Comparison of ENCODE assay signal across 18 mouse cellular contexts in the genomic region with DNA sequence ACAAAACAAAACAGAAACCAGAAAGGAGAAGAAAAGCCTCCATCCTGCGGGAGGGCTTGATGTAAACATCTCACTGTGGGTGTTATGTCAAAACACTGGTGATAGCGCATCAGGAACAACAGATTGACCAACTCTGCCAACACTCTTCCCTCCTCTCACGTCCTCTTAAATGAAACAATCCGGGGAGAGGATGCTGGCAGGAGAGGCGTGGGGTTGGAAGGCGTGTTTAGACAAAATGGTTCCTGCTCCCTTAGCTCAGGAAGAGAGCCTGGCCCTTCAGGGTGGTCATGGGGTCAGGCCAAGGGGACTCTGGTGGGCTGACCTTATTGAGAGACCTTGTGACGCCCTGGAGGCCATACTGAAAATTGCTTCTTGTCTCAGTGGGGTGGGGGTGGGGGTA.
DNase-seq lines count a peak whose midpoint lies in the region; ATAC-seq and TF ChIP-seq lines count a peak whose summit lies in the region.
"Had no signal": no experiment of that assay in that cellular context is flagged by ENCODE, and none has a peak within 500 bp of the region (broad histone marks: within the 10 kb centered on the region; RNA-seq: fewer than 3 reads in every experiment).

No protein-coding gene starts in this region.

- H3K4me1 ChIP-seq in cortical plate, adult 2 months (ENCODE audit: control insufficient read depth, insufficient read depth, low read length) = no peaks in the 10 kb centered on the region
- H3K4me1 ChIP-seq in forebrain, embryonic 15.5 days = no peaks in the 10 kb centered on the region
- H3K4me1 ChIP-seq: embryonic facial prominence, embryonic 15.5 days had no signal

- H3K36me3 ChIP-seq in forebrain, embryonic 15.5 days = no peaks in the 10 kb centered on the region
- H3K36me3 ChIP-seq: embryonic facial prominence, embryonic 15.5 days; forebrain, embryonic 12.5 days; midbrain, embryonic 10.5 days had no signal

- no peak overlapping the region for H3K4me2 ChIP-seq in forebrain, embryonic 15.5 days (replicated peaks)
- H3K4me2 ChIP-seq: embryonic facial prominence, embryonic 15.5 days; forebrain, embryonic 12.5 days; liver, embryonic 11.5 days had no signal

- 74% methylated on average over 7 of the region's 7 CpGs for WGBS in forebrain, embryonic 15.5 days

- TF ChIP-seq POLR2A in cortical plate, adult 2 months (IDR thresholded peaks at IDR 0.05; ENCODE audit: extremely low read depth, insufficient read depth, low read length) = no peak

- peak overlapping the region; percentile 38; the same call in 1 of the 2 replicates for H3K27ac ChIP-seq in cortical plate, adult 2 months (ENCODE audit: insufficient read depth, low read length)
- no peak overlapping the region for H3K27ac ChIP-seq in forebrain, embryonic 15.5 days (replicated peaks)
- H3K27ac ChIP-seq: embryonic facial prominence, embryonic 15.5 days; forebrain, embryonic 12.5 days; midbrain, embryonic 10.5 days had no signal

- DNase-seq in heart, adult 11 months = peak; percentile 91
- no peak for DNase-seq in heart, postnatal 36 days
- peak; percentile 42 for DNase-seq in A20 (ENCODE audit: low read depth, low spot score)
- DNase-seq in lung, postnatal 25 days (ENCODE audit: low spot score) = peak; percentile 76
- no peak for DNase-seq in thymus, postnatal 36 days
- DNase-seq in left cerebral cortex, postnatal 36 days (ENCODE audit: low spot score in 2 of 2) = no peak
- DNase-seq: adrenal gland, postnatal 36 days; cerebellum, adult 11 months; kidney, postnatal 14 days; right cerebral cortex, postnatal 25 days had no signal

- TF ChIP-seq CTCF in cortical plate, adult 2 months (IDR thresholded peaks at IDR 0.05; ENCODE audit: extremely low read depth, insufficient read depth, low read length) = no peak

- ATAC-seq in forebrain, embryonic 15.5 days (replicated peaks) = no peak
- ATAC-seq: intestine, embryonic 16.5 days had no signal

- H3K9ac ChIP-seq in forebrain, embryonic 15.5 days (replicated peaks) = no peak overlapping the region
- H3K9ac ChIP-seq: embryonic facial prominence, embryonic 15.5 days; forebrain, embryonic 12.5 days had no signal

- no peaks in the 10 kb centered on the region for H3K27me3 ChIP-seq in forebrain, embryonic 15.5 days
- H3K27me3 ChIP-seq: embryonic facial prominence, embryonic 15.5 days; forebrain, embryonic 12.5 days had no signal

- H3K4me3 ChIP-seq in cortical plate, adult 2 months (ENCODE audit: insufficient read depth, low read length) = no peak overlapping the region
- no peak overlapping the region for H3K4me3 ChIP-seq in forebrain, embryonic 15.5 days
- H3K4me3 ChIP-seq: embryonic facial prominence, embryonic 15.5 days; forebrain, embryonic 12.5 days; heart, embryonic 10.5 days; midbrain, embryonic 10.5 days had no signal

- intact Hi-C loops in heart, postnatal 36 days (cut with DNase I) = loop anchor here (1.0 to 5.0 kb wide), 2 partner anchors 8 to 187 kb away; no protein-coding TSS in a partner anchor
- intact Hi-C loops in left cerebral cortex, postnatal 36 days (cut with DNase I) = no loop called here

- no peaks in the 10 kb centered on the region for H3K9me3 ChIP-seq in forebrain, embryonic 15.5 days
- H3K9me3 ChIP-seq: embryonic facial prominence, embryonic 15.5 days; forebrain, embryonic 12.5 days; heart, embryonic 10.5 days; midbrain, embryonic 10.5 days had no signal

Comparison
In these comparisons a context has a peak if more than half of its experiments do, and no peak if none do; other contexts are left out.
1. DNase-seq: peak in heart, adult 11 months (single experiment), A20 (single experiment) and lung, postnatal 25 days (single experiment); none in heart, postnatal 36 days (0 of 2), thymus, postnatal 36 days (0 of 2) and left cerebral cortex, postnatal 36 days (0 of 2).